Mouse (Mus musculus): Measurements from ENCODE around the gene Cfap20. TPM values are rescaled to one million over a fixed set of nuclear protein-coding genes. Genes with fewer than 3 reads are reported as not detected.

The Cfap20 gene
- 10 to 100 TPM; 43.2 to 55.3 (median 49.1) TPM for total RNA-seq (2022)

DNA sequence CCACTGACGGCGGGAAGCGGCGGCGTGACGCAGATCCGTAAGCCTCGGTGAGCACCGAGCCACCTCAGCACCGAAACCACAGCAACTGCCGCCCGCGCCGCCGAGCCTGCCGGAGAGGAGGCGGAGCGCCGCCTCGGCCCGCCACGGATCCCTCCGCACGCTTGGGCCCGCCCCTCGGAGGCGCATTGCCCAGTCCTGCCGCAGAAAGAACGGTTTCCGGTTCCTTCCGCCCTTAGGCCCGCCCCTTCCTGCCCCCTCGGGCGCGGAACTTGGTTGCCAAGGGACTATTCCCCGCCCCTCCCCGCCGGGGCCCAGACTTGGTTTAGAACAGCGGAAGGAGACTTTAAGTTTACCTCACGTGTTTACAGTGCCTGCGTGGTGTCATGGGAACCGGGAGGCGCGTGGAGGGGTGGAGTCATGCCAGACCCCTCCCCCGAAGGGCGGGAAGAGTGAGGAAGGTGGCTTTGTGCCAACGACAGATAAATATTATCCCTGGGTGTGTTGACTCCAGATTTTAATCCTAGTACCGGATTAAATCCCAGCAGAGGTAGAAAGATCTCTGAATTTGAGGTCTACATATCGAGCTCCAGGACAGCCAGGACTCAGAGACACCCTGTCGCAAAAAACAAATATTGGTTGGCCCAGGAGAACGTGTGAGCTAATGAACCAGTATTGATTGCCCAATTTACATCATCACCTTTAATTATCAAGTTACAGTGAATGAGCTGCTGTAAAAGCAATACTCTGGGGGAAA, at the start of gene Cfap20:
TSS of gene Cfap20 (minus strand) at position 184 of the 754 bp plus-strand sequence.
- DNase-seq = peak; percentile 99

- DNase-seq = no peak
Measured at GRCm38 (mm10) chr8:95470008-95470407, 35.3 kb upstream of the Cfap20 start.

GRCm38 (mm10) chr8:95468995-95469394, 34.3 kb upstream of the Cfap20 start:
- no peak for DNase-seq

DNA sequence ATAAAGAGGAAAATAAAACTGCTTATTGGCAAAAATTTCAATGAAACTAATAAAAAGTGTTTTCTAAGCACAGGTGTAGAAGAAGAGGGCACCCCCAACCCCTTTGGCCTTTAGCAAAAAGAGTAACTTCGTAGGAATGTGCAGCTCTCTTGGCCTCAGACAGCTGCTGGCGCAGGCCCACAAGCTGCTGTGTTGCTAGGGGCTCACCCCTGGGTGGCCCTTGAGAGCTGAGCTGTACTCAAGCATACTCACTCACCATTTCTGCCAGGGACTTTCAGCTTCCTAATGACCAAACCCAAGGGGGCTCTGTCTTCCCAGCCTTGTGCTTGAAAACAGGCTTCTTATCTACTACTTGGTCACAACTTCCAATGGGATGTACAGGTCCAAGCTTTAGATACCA, 31.9 kb upstream of the Cfap20 start:
- no peak for DNase-seq

DNA sequence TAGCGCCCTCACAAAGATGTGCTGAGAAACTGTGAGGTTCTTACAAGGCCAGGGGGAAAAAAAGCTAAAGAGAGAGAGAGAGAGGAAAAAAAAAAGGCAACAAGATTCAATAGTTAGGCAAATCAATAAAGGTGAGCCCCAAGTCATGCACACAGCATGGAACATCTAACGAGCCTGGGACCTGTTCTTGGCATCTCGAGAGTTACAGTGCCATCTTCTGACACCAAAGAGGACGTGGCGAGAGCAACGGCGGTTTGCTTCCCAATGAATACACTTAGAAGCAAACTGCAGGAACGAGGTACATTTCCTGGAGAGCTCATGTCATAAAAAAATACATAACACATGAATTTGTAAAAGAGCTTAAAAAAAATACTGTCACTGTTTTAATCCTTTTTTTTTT, 17.8 kb upstream of the Cfap20 start:
- DNase-seq = no peak

DNA sequence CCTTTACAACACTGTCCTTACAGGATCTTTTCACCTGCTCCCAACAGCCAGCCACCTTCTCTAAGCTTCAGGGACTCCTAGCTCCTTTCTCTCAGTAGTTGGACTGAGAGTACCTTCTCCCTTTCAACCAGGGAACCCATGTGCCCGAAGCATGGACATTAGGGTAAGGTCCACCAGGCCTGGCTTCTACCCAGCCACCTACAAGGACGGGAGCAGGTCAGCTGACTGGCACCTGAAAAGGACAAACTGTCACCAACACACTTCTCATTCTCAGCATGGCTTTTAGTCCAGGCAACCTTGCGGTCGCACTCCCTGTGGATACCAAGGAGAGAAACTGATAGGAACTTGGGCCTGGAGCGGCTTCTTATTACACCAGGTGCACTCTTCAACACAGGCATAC, 15.6 kb upstream of the Cfap20 start:
- DNase-seq = no peak

GRCm38 (mm10) chr8:95447661-95448060, 13.0 kb upstream of the Cfap20 start:
- DNase-seq = peak; percentile 68

- no peak for DNase-seq
Measured at GRCm38 (mm10) chr8:95445042-95445441, 10.4 kb upstream of the Cfap20 start.

DNA sequence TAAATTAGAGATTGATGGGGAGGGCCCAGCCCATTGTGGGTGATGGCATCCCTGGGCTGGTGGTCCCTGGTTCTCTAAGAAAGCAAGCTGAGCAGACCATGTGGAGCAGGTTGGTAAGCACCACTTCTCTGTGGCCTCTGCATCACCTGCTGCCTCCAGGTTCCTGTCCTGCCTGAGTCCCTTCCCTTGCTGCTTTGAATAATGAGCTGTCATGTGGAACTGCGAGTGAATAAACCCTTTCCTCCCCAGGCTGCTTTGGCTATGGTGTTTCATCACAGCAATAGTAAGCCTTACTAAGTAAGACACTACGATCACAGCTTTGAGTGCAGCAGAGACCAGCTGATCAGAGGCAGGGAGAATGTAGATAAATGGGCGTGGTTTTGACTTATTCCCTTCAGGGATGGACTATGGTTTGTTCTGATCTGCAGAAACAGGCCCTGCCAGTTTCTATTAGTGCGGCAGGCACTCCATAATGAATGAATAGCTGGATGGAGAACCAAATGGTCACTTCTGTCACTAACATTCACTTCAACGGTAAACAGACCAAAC, 6.9 kb upstream of the Cfap20 start:
- no peak for DNase-seq

DNA sequence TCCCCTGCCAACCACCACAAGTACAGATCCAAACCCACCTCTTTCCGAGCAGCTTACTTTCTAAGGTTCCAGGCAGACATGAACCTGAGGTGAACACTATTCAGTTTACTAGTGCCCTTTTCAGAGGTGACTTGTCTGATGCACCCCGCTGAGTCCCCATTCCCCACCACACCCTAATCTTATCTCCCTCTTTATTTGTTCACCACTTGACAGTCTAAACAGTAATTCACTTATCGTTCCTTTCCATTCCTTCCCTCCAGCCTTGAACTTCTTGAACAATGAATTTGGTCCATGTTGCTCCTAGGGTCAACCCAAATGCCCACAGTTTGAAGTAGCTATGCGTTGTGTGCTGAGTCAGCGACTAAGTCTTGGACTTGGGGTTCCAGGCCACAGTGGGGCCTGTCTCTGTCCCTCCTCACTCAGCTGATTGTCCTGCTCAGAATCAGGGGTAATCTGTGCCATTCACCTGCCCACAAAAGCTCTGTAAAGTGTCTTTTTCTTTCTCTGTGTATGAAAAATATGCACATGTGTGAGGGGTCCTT, 5.6 kb upstream of the Cfap20 start:
- no peak for DNase-seq

GRCm38 (mm10) chr8:95439421-95439820, 4.8 kb upstream of the Cfap20 start:
- DNase-seq = no peak

DNA sequence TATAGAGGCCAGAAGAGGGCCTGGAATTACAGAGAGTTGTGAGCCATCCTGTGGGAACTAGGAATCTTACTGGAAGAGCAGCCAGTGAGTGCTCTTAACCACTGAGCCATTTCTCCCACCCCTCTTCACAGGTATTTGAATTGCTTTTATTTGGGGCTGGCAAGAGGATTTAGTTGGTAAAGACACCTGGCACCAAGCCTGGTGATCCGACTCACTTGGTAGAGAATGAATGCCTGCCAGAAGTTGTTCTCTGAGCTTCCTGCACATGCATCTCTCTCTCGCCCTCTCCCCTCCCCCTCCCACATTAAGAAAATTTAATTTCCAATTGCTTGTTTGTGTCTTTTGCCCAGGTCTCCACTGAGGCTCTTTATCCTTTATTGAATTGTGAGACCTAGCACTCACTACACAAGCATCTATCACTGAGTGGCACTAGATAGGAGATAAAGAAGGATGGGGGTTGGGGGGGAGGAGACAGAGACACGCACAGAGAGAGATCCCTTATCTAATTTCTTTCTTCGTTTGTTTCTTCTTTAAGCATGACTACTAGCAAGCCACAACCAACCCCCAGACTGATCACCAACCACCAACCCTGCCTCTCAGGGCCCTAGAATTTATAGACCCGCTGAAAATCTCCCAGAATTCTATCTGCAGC, 2.8 kb upstream of the Cfap20 start:
- no peak for DNase-seq

DNA sequence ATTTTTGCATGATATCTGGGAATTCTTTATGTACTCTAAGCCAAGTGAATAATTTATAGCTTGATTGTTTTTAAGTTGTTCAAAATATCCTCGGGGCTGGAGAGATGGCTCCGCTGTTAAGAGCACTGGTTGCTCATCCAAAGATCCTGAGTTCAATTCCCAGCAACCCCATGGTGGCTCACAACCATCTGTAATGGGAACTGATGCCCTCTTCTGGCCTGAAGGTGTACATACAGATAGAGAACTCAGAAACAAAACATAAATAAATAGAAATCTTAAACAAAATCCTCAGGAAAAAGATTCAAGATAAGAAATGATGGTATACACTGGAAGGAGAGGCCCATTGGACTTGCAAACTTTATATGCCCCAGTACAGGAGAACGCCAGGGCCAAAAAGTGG, 1.3 kb upstream of the Cfap20 start:
- no peak for DNase-seq

- DNase-seq = no peak
Measured at GRCm38 (mm10) chr8:95435471-95435870, 802 bp upstream of the Cfap20 start.

- DNase-seq = no peak
Measured at GRCm38 (mm10) chr8:95434233-95434632, 436 bp downstream of the Cfap20 start.

GRCm38 (mm10) chr8:95433124-95433523, 1.5 kb downstream of the Cfap20 start:
- DNase-seq = no peak

DNA sequence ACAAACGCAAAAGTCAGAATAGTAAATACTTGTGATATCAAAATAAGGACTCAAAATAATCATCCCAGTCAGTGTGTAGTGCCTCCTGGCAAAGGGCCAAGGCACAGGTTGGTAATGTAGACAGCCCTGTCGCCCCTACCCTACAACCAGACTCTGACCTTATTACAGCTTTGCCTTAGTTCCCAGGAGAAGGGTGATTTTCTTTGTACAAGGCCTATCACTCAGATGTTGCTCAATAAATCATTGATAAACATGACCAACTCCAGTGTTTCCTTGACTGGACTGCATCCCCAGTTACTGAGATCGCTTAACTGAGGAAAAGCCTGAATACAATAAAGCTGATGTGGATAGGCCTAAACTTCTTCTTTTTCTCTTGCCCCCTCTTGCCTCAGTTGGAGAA, 2.2 kb downstream of the Cfap20 start:
- DNase-seq = no peak

DNA sequence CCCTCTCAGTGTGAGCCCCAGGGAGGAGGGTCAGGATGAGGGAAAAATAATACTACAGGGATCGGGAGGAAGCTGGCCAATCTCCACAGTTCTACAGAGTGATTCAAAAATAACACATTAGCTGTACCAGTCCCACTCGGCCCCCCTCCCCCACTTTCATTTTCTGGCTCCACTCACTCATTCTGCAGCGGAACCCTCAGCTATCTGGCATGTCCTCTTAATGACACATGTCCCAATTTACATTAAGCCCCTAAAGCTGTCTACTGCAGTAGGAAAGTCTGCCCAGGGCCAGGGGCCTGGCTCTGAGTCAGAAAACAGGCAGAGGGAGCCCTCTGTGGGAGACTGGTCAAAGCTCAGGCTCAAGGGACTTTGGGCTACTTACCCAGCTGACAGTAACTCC, 4.7 kb downstream of the Cfap20 start:
- DNase-seq = no peak

DNA sequence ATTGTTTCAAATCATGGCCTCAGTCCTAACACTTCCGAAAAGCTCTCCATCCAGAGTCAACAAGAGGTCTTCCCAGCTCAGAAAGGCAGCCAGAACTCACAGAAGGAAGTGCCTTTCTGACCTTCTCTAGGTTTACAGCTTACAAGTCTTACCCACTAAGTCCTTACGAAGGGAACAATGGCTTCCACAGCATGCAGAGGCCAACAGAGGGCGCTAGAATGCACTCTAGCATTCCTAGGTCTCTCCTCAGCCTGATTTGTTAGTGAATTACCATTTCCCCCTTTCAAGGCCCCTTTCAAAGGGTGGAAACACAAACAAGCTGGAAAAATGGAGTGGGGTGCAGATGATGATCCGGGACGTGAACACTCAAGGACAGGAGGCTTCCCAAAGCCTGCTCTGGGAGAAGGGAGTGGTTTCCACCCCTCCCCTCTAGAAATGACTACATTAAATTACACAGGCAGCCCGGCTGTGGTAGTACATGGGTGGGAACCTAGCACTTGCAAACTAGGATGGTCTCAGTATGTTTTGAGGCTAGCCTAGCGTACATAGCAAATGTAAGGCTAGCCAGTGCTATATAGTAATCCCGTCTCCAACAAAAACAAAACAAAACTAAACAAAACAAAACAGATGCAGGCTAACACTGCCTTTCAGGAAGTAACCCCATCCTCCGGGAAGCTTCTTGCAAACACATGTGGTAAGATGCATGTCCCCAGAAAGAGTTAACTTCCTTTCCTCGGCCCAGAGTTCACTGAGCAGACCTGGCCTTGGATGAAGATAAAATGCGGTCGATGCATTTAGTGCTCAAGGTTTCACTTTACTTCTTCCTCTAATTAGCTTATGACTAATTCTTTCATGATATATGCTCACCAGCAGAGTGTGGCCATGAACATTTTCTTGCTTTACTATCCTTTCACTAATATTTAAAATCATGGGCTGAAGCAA, 6.8 kb downstream of the Cfap20 start:
- DNase-seq = peak; percentile 64

DNA sequence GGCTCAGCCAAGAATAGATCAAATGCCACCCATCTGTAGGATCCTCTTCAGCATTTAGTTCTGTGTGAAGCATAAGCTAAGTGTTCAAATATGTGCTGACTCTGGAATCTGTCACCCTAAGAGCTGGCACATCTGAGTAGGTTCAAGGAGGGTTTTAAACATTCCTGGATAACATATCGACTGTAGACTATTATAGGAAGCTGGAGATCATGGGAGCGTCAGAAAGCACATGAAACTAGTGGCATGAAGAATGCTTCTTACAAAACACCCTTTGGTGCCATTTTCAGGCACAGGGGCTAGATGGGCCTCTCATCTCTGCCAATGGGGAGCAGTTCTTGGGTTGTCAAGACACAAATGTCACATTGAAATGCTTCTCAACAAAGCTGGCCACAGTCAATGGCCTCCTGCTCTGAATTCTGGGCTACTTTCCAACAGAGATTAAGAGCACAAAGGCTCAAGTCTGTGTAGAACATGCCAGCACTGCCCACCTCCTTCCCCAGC, 7.8 kb downstream of the Cfap20 start:
- DNase-seq = no peak

DNA sequence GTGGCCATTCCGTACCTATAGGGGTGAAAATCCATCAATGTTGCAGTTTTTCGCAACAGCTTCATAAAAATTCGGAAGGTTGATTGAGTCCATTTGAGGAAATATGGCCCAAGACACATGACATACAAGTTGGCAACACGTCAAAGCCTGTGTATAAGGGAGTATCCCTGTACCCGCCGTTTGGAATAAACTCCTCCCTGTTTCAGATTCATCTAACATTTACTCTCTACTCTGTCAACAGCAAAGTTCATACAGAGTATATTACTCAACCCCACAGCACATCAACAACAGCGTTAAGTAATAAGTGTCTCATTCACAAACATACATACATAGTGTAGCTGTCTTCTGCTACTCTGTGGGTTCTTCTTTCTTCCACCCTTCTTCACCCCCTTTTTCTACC, 10.0 kb downstream of the Cfap20 start:
- DNase-seq = no peak

DNA sequence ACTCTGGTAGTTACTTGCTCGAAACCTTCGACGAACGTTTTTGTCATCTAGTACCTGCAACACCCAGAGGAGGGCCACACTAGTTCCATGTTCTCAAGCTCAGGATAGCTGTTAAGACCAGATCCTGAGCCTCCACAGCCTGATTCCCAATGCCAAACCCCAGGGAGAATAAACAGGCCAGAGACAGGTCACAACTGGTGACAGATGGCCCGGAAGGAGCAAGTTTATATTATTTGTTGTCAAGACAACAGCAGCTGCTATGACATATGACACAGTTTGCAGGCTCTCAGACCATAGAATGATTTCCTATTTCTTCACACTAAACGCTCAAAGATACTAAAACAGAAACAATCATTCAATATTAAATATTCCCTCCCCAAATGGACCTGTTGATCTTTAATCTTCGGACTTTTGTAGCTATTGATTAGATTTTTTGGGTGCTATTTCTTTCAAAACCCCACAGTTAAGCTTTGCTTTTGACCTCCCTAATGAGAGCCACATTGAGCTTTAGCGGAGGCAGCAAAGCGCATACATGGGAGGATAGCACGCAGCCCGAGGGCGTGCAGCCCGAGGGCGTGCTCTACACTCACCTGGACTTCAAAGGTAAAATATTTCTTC, 12.4 kb downstream of the Cfap20 start:
- DNase-seq = no peak
